Mouse (Mus musculus) kidney, embryonic 14.5 days (tissue): ENCODE measurements around the gene Decr2. TPM values are rescaled to one million over a fixed set of nuclear protein-coding genes. Genes with fewer than 3 reads are reported as not detected.

Experiments
- ATAC-seq: fragments of 200-750 bp; cut with Nextera tagmentation; 2 replicates; pipeline ENCODE4 v1.8.0; 2017; ENCODE audit warnings: moderate number of reproducible peaks, mild to moderate bottlenecking, moderate TSS enrichment, moderate library complexity; ENCODE audit not compliant: low FRiP score, low TSS enrichment
- H3K27ac ChIP-seq: fragments of 300-500 bp; sonication (generic); 2 replicates; pipeline ENCODE4 v1.5.1; 2014; ENCODE audit warnings: low read depth, mild to moderate bottlenecking, low read length, moderate library complexity, mixed read lengths
- H3K27me3 ChIP-seq: fragments of 300-500 bp; sonication (generic); 2 replicates; pipeline ENCODE4 v1.6.1; 2014; ENCODE audit warnings: mild to moderate bottlenecking, low read length; ENCODE audit not compliant: control insufficient read depth, insufficient read depth
- H3K36me3 ChIP-seq: fragments of 300-500 bp; sonication (generic); 2 replicates; pipeline ENCODE4 v1.6.1; 2014; ENCODE audit warnings: low read length, mixed read lengths; ENCODE audit not compliant: control insufficient read depth, insufficient read depth
- H3K4me1 ChIP-seq: fragments of 300-500 bp; sonication (generic); 2 replicates; pipeline ENCODE4 v1.6.1; 2014; ENCODE audit warnings: low read length, mixed read lengths; ENCODE audit not compliant: control insufficient read depth, insufficient read depth
- H3K4me2 ChIP-seq: fragments of 300-500 bp; sonication (generic); replicated peaks from 2 replicates; pipeline ENCODE4 v1.6.1; 2014; ENCODE audit warnings: low read depth, mild to moderate bottlenecking, low read length
- H3K4me3 ChIP-seq: fragments of 300-500 bp; sonication (generic); 2 replicates; pipeline ENCODE4 v1.5.1; 2014; ENCODE audit warnings: mild to moderate bottlenecking, low read length
- H3K9ac ChIP-seq: fragments of 300-500 bp; sonication (generic); 2 replicates; pipeline ENCODE4 v1.6.1; 2014; ENCODE audit warnings: low read depth, mild to moderate bottlenecking, low read length, moderate library complexity
- H3K9me3 ChIP-seq: fragments of 300-500 bp; sonication (generic); 2 replicates; pipeline ENCODE4 v1.6.1; 2016; ENCODE audit warnings: low read length; ENCODE audit not compliant: control insufficient read depth
- WGBS: fragments of 180-500 bp; shearing (Covaris S2); extraction: QIAGEN DNeasy Blood & Tissue Kit; methylation state at CpG from one replicate; pipeline ENCODE4 v1.1.7; 2014; 5-methylcytosine and 5-hydroxymethylcytosine counted together
- polyA plus RNA-seq: library from polyadenylated mRNA; unstranded; fragments of >200 nt; fragmentation: Nextera tagmentation; extraction: Ambion mirVana; gene quantifications from 2 replicates; pipeline ENCODE4 v1.2.1, GENCODE M21; 2014

The Decr2 gene
- polyA plus RNA-seq, 1 experiment from 2014 or later, result 35.1 TPM

DNA sequence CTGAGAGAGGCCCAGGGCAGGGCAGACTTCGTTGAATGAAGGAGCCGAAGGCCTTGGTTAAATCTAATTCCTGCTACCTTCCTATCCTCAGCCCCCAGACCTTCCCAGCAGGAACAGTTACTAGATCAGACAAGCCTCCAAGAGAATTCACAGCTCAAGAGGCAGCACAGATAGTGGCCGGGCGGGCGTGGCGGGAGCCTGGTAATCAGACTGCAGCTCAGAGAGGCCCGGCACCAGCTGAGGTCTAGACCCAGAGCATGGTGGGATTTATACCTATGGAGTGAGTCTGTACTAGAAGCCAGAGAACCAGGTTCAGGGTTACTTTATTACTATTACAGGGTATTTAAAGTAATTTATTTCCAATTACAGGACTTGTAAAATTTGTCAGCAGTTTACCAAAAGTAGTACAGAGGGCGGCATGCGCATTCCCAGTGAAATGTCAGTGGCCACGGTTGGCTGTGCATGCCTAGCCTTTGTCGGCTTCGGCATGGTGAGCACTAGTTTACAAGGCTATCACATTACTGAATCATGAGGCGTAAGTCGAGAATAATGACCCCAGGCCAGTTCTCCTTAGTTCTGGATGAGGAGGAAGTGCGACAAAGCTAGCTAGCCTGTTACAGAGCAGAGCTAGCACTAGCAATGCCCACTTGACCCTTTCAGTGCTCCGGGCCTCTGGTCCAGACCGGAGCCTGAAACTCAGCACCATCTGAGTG, 35.8 kb downstream of the Decr2 start:
- Histone ChIP-seq H3K4me2 (0 out of 2 replicates have a peak overlapping the region, but pooled peaks have one; percentile 8), H3K27me3 (no peaks in the 10 kb centered on the region), H3K4me3 (no peak overlapping the region), H3K27ac (peak overlapping the region; percentile 81), H3K9me3 (no peaks in the 10 kb centered on the region), H3K36me3 (peaks cover 5% of the 10 kb centered on the region; the same call in 1 of the 2 replicates), H3K4me1 (peaks cover 35% of the 10 kb centered on the region), H3K9ac (no peak overlapping the region)
- ATAC-seq, result peak; percentile 81
- WGBS, result 19% methylated on average over 17 of the region's 17 CpGs

DNA sequence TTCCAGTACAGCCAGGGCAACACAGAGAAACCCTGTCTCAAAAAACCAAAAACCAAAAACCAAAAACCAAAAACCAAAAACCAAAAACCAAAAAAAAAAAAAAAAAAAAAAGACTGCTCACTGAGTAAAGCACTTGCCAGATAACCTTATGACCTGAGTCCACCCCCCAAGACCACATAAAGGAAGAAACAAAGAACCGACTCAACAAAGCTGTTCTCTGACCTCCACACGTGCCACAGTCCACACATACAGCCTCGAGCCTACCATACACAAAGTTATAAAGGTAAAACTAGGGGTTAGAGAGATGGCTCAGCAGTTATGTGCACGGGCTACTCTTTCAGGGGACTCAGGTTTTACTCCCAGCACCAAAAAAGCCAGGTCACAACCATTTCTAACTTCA, 37.4 kb downstream of the Decr2 start:
- H3K27me3 ChIP-seq, result no peaks in the 10 kb centered on the region
- no peak overlapping the region for H3K9ac ChIP-seq
- no peaks in the 10 kb centered on the region for H3K9me3 ChIP-seq
- no peak overlapping the region for H3K27ac ChIP-seq
- WGBS, result 89% methylated on average over 4 of the region's 4 CpGs
- no peak for ATAC-seq
- peaks cover 34% of the 10 kb centered on the region for H3K4me1 ChIP-seq
- no peak overlapping the region for H3K4me2 ChIP-seq
- no peaks in the 10 kb centered on the region for H3K36me3 ChIP-seq
- no peak overlapping the region for H3K4me3 ChIP-seq

DNA sequence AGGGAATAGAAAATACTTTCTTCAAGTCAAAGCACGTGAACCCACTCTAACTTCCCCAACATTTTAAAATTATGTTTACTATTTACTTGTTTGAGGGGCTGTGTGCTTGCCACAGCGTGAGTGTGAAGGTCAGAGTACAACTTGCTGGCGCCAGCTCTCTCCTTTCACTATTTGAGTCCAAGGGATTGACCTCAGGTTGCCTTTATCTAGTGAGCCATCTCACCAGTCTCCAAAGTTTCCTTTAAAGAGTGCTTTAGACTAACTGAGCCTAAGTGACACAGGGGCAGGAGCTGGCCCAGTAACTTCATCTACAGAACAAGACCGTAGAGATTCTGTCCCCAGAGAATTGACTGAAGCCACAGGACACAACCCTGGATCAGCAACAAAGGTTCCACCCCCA, 38.1 kb downstream of the Decr2 start:
- Histone ChIP-seq H3K9ac (no peak overlapping the region), H3K4me1 (peaks cover 29% of the 10 kb centered on the region), H3K27me3 (no peaks in the 10 kb centered on the region), H3K9me3 (no peaks in the 10 kb centered on the region), H3K4me3 (no peak overlapping the region), H3K36me3 (no peaks in the 10 kb centered on the region), H3K27ac (no peak overlapping the region), H3K4me2 (no peak overlapping the region)
- 82% methylated on average over 4 of the region's 4 CpGs for WGBS
- no peak for ATAC-seq

DNA sequence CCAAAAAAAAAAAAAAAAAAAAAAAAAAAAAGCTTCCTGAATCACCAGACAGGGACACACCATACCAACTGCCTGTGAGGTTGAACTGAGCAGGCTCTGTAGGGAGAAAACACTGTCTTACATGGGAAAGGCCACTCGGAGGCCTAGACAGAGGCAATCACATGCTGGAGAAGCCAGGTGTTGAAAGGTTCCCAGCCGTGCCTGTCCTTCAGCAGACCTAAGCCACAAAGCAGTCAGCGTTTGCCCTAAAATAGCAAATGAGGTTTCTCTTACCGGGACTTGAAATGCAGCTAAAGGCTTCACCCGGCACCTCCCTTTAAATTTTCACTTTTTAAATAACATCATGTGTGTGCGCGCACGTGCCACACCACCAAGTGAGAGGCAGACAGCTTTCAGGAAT, 42.0 kb downstream of the Decr2 start:
- H3K4me3 ChIP-seq, result no peak overlapping the region
- 92% methylated on average over 8 of the region's 8 CpGs for WGBS
- H3K27ac ChIP-seq, result no peak overlapping the region
- no peaks in the 10 kb centered on the region for H3K36me3 ChIP-seq
- no peaks in the 10 kb centered on the region for H3K27me3 ChIP-seq
- ATAC-seq, result no peak
- no peak overlapping the region for H3K9ac ChIP-seq
- H3K4me2 ChIP-seq, result no peak overlapping the region
- no peaks in the 10 kb centered on the region for H3K4me1 ChIP-seq
- H3K9me3 ChIP-seq, result no peaks in the 10 kb centered on the region

DNA sequence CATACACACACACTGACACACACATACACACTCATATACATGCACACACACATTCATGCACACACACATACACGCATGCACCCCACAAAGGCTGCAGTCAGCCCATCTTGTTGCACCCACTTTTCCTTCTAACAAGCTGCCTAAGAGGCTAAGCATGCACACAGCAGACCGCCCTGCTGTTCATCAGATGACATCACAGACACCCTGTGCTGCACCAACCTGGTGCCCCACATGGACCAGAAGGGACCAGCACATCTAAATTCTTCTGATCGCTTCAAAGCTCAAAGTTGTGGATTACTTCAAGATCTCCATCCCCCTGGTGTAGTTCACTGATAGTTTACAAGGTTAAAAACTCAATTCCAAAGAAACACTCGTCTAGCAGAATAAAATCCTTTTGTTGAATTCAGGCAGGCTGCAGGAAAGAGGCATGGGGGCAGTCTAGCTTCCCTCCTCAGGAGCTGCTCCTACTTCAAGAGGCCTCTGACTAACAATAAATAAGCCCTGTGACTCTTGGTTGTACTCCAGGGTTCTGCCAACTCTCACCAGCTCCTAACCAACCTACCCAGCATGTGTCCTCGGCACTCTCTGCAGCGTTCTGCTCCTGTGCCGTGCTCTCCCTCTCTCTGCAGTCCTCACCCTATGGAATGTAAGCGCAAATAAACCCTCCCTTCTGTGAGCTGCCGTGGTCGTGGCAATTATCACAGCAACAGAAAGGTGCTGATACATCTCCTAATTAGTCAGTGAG, 43.7 kb downstream of the Decr2 start:
- Histone ChIP-seq H3K4me1 (no peaks in the 10 kb centered on the region), H3K27ac (no peak overlapping the region), H3K9me3 (no peaks in the 10 kb centered on the region), H3K36me3 (no peaks in the 10 kb centered on the region), H3K27me3 (no peaks in the 10 kb centered on the region), H3K9ac (no peak overlapping the region), H3K4me3 (no peak overlapping the region), H3K4me2 (no peak overlapping the region)
- WGBS, result 56% methylated on average over 10 of the region's 10 CpGs
- ATAC-seq, result no peak

DNA sequence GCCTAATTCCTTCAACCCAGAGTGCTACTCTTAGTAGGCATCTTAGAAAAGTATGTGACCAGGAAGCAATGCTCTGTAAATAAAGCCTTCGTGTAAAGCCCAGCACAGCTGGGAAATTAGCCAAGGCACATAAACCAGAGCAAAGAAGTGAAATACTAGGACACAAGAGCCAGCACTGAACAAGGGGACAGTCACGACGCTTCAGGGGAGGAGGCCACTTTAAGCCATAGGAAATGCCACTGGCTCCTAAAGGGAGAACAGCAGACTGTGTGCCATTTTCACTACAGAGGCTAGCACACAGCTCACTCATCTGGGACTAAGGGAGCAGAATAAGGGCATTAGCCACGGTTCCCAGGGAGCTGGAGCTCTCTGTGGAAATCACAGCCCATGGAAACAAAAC, 44.9 kb downstream of the Decr2 start:
- Histone ChIP-seq H3K4me2 (no peak overlapping the region), H3K27me3 (no peaks in the 10 kb centered on the region), H3K4me1 (no peaks in the 10 kb centered on the region), H3K27ac (no peak overlapping the region), H3K9me3 (no peaks in the 10 kb centered on the region), H3K9ac (no peak overlapping the region), H3K4me3 (no peak overlapping the region), H3K36me3 (no peaks in the 10 kb centered on the region)
- 51% methylated on average over 4 of the region's 4 CpGs for WGBS
- ATAC-seq, result no peak

DNA sequence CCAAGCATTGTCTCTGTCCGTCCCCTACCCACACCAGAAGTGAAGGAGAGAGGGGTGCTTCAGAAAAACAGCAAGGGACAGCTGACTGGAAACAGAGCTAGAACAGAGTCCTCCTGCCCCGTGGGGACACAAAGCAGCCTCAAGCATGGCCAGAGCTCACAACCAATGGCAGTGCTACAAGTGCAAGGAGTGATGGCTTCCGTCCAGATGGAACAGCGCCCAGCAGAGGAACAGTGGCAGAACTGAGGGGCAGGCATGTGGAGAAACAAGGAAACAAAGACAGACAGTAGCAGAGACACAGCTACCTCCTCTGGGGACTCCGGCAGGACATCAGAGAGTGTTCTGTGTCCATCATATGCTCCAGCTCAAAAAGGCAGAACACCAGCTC, 46.9 kb downstream of the Decr2 start:
- no peak for ATAC-seq

DNA sequence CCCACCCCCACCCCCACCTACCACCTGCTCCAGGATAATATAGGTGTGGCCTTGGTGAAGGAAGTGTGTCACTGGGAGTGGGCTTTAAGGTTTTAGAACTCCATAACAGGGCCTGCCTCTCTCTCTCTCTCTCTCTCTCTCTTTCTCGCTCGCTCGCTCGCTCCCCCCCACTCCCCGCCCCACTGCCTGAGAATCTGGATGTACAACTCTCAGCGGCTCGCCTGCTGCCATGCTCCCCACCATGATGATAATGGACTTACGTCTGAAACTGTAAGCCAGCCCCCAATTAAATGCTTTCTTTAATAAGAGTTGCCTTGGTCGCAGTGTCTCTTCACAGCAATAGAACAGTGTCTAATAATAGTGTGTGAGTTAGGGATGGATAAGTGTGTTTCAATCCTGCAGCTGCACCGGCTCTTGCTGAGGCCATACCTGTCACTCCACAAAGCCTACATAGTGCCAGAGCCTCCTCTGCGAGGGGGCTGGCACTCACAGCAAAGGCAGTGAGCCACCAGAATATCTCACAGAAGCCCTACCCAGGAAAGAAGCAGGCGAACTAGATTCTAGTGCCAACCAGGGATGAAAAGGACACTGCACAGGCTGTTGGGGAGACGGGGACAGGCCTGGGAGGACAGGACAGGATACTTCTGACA, 47.4 kb downstream of the Decr2 start:
- Histone ChIP-seq H3K27ac (no peak overlapping the region), H3K4me3 (no peak overlapping the region), H3K4me1 (no peaks in the 10 kb centered on the region), H3K9ac (no peak overlapping the region), H3K9me3 (no peaks in the 10 kb centered on the region), H3K36me3 (no peaks in the 10 kb centered on the region), H3K27me3 (no peaks in the 10 kb centered on the region), H3K4me2 (no peak overlapping the region)
- WGBS, result 85% methylated on average over 13 of the region's 13 CpGs
- ATAC-seq, result no peak

More for the DNA sequence above, 46.9 kb downstream of the Decr2 start:
- no peak overlapping the region for H3K9ac ChIP-seq
- H3K27ac ChIP-seq, result no peak overlapping the region
- H3K27me3 ChIP-seq, result no peaks in the 10 kb centered on the region
- H3K9me3 ChIP-seq, result no peaks in the 10 kb centered on the region
- 78% methylated on average over 5 of the region's 5 CpGs for WGBS
- H3K4me1 ChIP-seq, result no peaks in the 10 kb centered on the region
- no peak overlapping the region for H3K4me2 ChIP-seq
- no peak overlapping the region for H3K4me3 ChIP-seq
- no peaks in the 10 kb centered on the region for H3K36me3 ChIP-seq
